Mouse (Mus musculus) bone marrow, adult 2 months (tissue): Measurements from ENCODE around the gene Zbtb32. TPM values are rescaled to one million over a fixed set of nuclear protein-coding genes. Genes with fewer than 3 reads are reported as not detected.

Experiments
- H3K27ac ChIP-seq: fragments of 200-500 bp; 2 replicates; pipeline ENCODE4 v1.5.1; 2012; ENCODE audit warnings: low read depth, mild to moderate bottlenecking, control low read depth, inconsistent platforms, low read length; ENCODE audit not compliant: control insufficient read depth, poor library complexity, insufficient read depth
- H3K4me1 ChIP-seq: fragments of 200-500 bp; 2 replicates; pipeline ENCODE4 v1.6.1; 2011; ENCODE audit warnings: low read length; ENCODE audit not compliant: control insufficient read depth, insufficient read depth
- H3K4me3 ChIP-seq: fragments of 200-500 bp; replicated peaks from 2 replicates; pipeline ENCODE3; 2011; ENCODE audit warnings: mild to moderate bottlenecking, low read depth, low read length, control low read depth; ENCODE audit not compliant: control insufficient read depth
- CTCF ChIP-seq: fragments of 200-500 bp; IDR thresholded peaks from 2 replicates; pipeline ENCODE4 v1.5.1; 2011; ENCODE audit warnings: low read length, control low read depth; ENCODE audit not compliant: control insufficient read depth, insufficient read depth
- POLR2A ChIP-seq: fragments of 200-500 bp; IDR thresholded peaks from 2 replicates; pipeline ENCODE4 v1.6.1; 2011; ENCODE audit warnings: low read depth, mild to moderate bottlenecking, control low read depth, low read length, borderline replicate concordance; ENCODE audit not compliant: control insufficient read depth
- WGBS: fragments of 180-500 bp; shearing (Covaris S2); methylation state at CpG from one replicate; pipeline ENCODE4 v1.1.7; 2018; 5-methylcytosine and 5-hydroxymethylcytosine counted together
- polyA plus RNA-seq: library from polyadenylated mRNA; stranded (reverse); fragments of >200 nt; gene quantifications from 2 replicates; pipeline ENCODE4 v1.2.4, GENCODE M21; 2011; ENCODE audit warnings: low replicate concordance; ENCODE audit not compliant: missing spikeins, insufficient read depth, insufficient read length

The Zbtb32 gene
- polyA plus RNA-seq, 1 experiment: 3.1 TPM

- TF ChIP-seq POLR2A (no peak), CTCF (no peak)
- 6% methylated on average over 12 of the region's 12 CpGs for WGBS
- peaks cover 2% of the 10 kb centered on the region; the same call in 1 of the 2 replicates for H3K4me1 ChIP-seq
- peak overlapping the region; percentile 81 for H3K4me3 ChIP-seq
- H3K27ac ChIP-seq: peak overlapping the region; percentile 66
Measured at GRCm38 (mm10) chr7:30558656-30559442, 39.9 kb downstream of the Zbtb32 start.

- Histone ChIP-seq H3K27ac (no peak overlapping the region), H3K4me1 (peaks cover 1% of the 10 kb centered on the region; the same call in 1 of the 2 replicates), H3K4me3 (no peak overlapping the region)
- WGBS: 90% methylated on average over 13 of the region's 13 CpGs
- TF ChIP-seq POLR2A: no peak
Measured at GRCm38 (mm10) chr7:30557901-30558514, 40.7 kb downstream of the Zbtb32 start.

- WGBS: 92% methylated on average over 18 of the region's 18 CpGs
- H3K27ac ChIP-seq: no peak overlapping the region
- 0 out of 2 replicates have a peak, but pooled peaks have one; percentile 23 for TF ChIP-seq CTCF
- TF ChIP-seq POLR2A: no peak
- peaks cover 1% of the 10 kb centered on the region; the same call in 1 of the 2 replicates for H3K4me1 ChIP-seq
- H3K4me3 ChIP-seq: no peak overlapping the region
Measured at GRCm38 (mm10) chr7:30556894-30557536, 41.7 kb downstream of the Zbtb32 start.

- peaks cover 1% of the 10 kb centered on the region; the same call in 1 of the 2 replicates for H3K4me1 ChIP-seq
- H3K4me3 ChIP-seq: peak overlapping the region; percentile 40
- WGBS: 78% methylated on average over 22 of the region's 22 CpGs
- H3K27ac ChIP-seq: no peak overlapping the region
- TF ChIP-seq POLR2A: no peak
- no peak for TF ChIP-seq CTCF
Measured at GRCm38 (mm10) chr7:30553810-30554584, 44.7 kb downstream of the Zbtb32 start.

GRCm38 (mm10) chr7:30553021-30553589 is 45.6 kb downstream of the Zbtb32 start:
- 3% methylated on average over 23 of the region's 23 CpGs for WGBS
- TF ChIP-seq POLR2A (no peak), CTCF (no peak)
- no peaks in the 10 kb centered on the region; the same call in 1 of the 2 replicates for H3K4me1 ChIP-seq
- peak overlapping the region; percentile 80 for H3K27ac ChIP-seq
- peak overlapping the region; percentile 69 for H3K4me3 ChIP-seq

- WGBS: under 1% methylated on average over 44 of the region's 44 CpGs
- peak within 1 kb of the TSS; percentile 88 for H3K27ac ChIP-seq
- TF ChIP-seq POLR2A: peak; percentile 60
- TF ChIP-seq CTCF: no peak
- H3K4me1 ChIP-seq: no peaks in the 10 kb centered on the region; the same call in 1 of the 2 replicates
- H3K4me3 ChIP-seq: peak within 1 kb of the TSS; percentile 90
Measured at GRCm38 (mm10) chr7:30552102-30553020, 46.3 kb downstream of the Zbtb32 start, which contains the start of the genes Hspb6 and Proser3. TSS of gene Hspb6 (plus strand) at chr7:30552178. TSS of gene Proser3 (minus strand) at chr7:30552299.
